Mouse (Mus musculus) embryonic facial prominence, embryonic 11.5 days (tissue): Measurements from ENCODE around the gene Mrpl2. TPM values are rescaled to one million over a fixed set of nuclear protein-coding genes. Genes with fewer than 3 reads are reported as not detected.

Experiments
- ATAC-seq: fragments of 200-750 bp; cut with Nextera tagmentation; replicated peaks from 2 replicates; pipeline ENCODE4 v1.8.0; 2017; ENCODE audit warnings: low read depth; ENCODE audit not compliant: insufficient number of reproducible peaks, low FRiP score, low TSS enrichment
- DNase-seq: peaks from one replicate; pipeline ENCODE4 v3.0.0-alpha.2; 2015; ENCODE audit warnings: low spot score
- H3K27ac ChIP-seq: fragments of 300-500 bp; sonication (generic); replicated peaks from 2 replicates; pipeline ENCODE4 v1.5.1; 2014; ENCODE audit warnings: mild to moderate bottlenecking, low read depth, low read length, control low read depth
- H3K27me3 ChIP-seq: fragments of 300-500 bp; sonication (generic); 2 replicates; pipeline ENCODE4 v1.6.1; 2014; ENCODE audit warnings: mild to moderate bottlenecking, low read length, moderate library complexity, mixed read lengths; ENCODE audit not compliant: control insufficient read depth, insufficient read depth
- H3K36me3 ChIP-seq: fragments of 300-500 bp; sonication (generic); replicated peaks from 2 replicates; pipeline ENCODE4 v1.6.1; 2014; ENCODE audit warnings: low read depth, mild to moderate bottlenecking, low read length, moderate library complexity, mixed read lengths; ENCODE audit not compliant: control insufficient read depth, insufficient read depth
- H3K4me1 ChIP-seq: fragments of 300-500 bp; sonication (generic); 2 replicates; pipeline ENCODE4 v1.6.1; 2014; ENCODE audit warnings: low read length, mixed read lengths; ENCODE audit not compliant: control insufficient read depth, insufficient read depth
- H3K4me2 ChIP-seq: fragments of 300-500 bp; sonication (generic); 2 replicates; pipeline ENCODE4 v1.6.1; 2014; ENCODE audit warnings: low read depth, mild to moderate bottlenecking, control low read depth, low read length, moderate library complexity
- H3K4me3 ChIP-seq: fragments of 300-500 bp; sonication (generic); 2 replicates; pipeline ENCODE4 v1.5.1; 2014; ENCODE audit warnings: low read depth, low read length, control low read depth
- H3K9ac ChIP-seq: fragments of 300-500 bp; sonication (generic); replicated peaks from 2 replicates; pipeline ENCODE4 v1.6.1; 2014; ENCODE audit warnings: mild to moderate bottlenecking, control low read depth, low read length
- H3K9me3 ChIP-seq: fragments of 300-500 bp; sonication (generic); replicated peaks from 2 replicates; pipeline ENCODE4 v1.6.1; 2016; ENCODE audit warnings: mild to moderate bottlenecking, low read length, inconsistent platforms, mixed read lengths; ENCODE audit not compliant: control insufficient read depth
- WGBS: fragments of 180-500 bp; shearing (Covaris S2); extraction: QIAGEN DNeasy Blood & Tissue Kit; methylation state at CpG from one replicate; pipeline ENCODE4 v1.1.7; 2014; 5-methylcytosine and 5-hydroxymethylcytosine counted together
- polyA plus RNA-seq: library from polyadenylated mRNA; unstranded; fragments of >200 nt; fragmentation: Nextera tagmentation; extraction: Ambion mirVana; gene quantifications from 2 replicates; pipeline ENCODE4 v1.2.1, GENCODE M21; 2014

Mrpl2 gene
- 114 and 117 TPM in 2 replicates for polyA plus RNA-seq

GRCm38 (mm10) chr17:46645561-46646321 lies at the start of gene Mrpl2, which contains the start of gene Klc4:
Gene Mrpl2, plus strand, starts transcription at chr17:46646229.
Gene Klc4, minus strand, starts transcription at chr17:46646022.
- H3K4me2 ChIP-seq = peak within 1 kb of the TSS; percentile 93

GRCm38 (mm10) chr17:46597956-46598355 lies 48.1 kb upstream of the Mrpl2 start:
- Histone ChIP-seq H3K4me1 (peaks cover 9% of the 10 kb centered on the region), H3K9me3 (no peaks in the 10 kb centered on the region), H3K27ac (no peak overlapping the region), H3K36me3 (no peaks in the 10 kb centered on the region), H3K4me3 (no peak overlapping the region), H3K4me2 (no peak overlapping the region), H3K27me3 (no peaks in the 10 kb centered on the region), H3K9ac (no peak overlapping the region)
- no peak for ATAC-seq
- DNase-seq = no peak
- 93% methylated on average over 11 of the region's 11 CpGs for WGBS

More at GRCm38 (mm10) chr17:46645561-46646321, at the start of gene Mrpl2, which contains the start of gene Klc4:
- H3K27me3 ChIP-seq = no peaks in the 10 kb centered on the region
- H3K9me3 ChIP-seq = no peaks in the 10 kb centered on the region
- ATAC-seq (peak; percentile 60), DNase-seq (peak; percentile 99)
- peak within 1 kb of the TSS; percentile 64 for H3K4me3 ChIP-seq
- H3K4me1 ChIP-seq = peaks cover 3% of the 10 kb centered on the region
- H3K9ac ChIP-seq = peak within 1 kb of the TSS; percentile 58
- H3K27ac ChIP-seq = no peak within 1 kb of the TSS; the same call in 1 of the 2 replicates
- under 1% methylated on average over 53 of the region's 53 CpGs for WGBS
- no peaks in the 10 kb centered on the region for H3K36me3 ChIP-seq

- H3K27ac ChIP-seq = no peak overlapping the region
- H3K4me2 ChIP-seq = no peak overlapping the region
- H3K4me3 ChIP-seq = no peak overlapping the region
- no peaks in the 10 kb centered on the region for H3K9me3 ChIP-seq
- no peak overlapping the region for H3K9ac ChIP-seq
- no peaks in the 10 kb centered on the region for H3K36me3 ChIP-seq
- DNase-seq (no peak), ATAC-seq (no peak)
- H3K27me3 ChIP-seq = no peaks in the 10 kb centered on the region
- 86% methylated on average over 4 of the region's 4 CpGs for WGBS
- peaks cover 9% of the 10 kb centered on the region for H3K4me1 ChIP-seq
Measured at GRCm38 (mm10) chr17:46598963-46599362, 47.1 kb upstream of the Mrpl2 start.

GRCm38 (mm10) chr17:46600569-46600968 lies 45.5 kb upstream of the Mrpl2 start:
- no peaks in the 10 kb centered on the region for H3K27me3 ChIP-seq
- no peaks in the 10 kb centered on the region for H3K4me1 ChIP-seq
- no peak overlapping the region for H3K27ac ChIP-seq
- H3K4me2 ChIP-seq = no peak overlapping the region
- ATAC-seq (no peak), DNase-seq (no peak)
- no peaks in the 10 kb centered on the region for H3K36me3 ChIP-seq
- H3K4me3 ChIP-seq = no peak overlapping the region
- H3K9ac ChIP-seq = no peak overlapping the region
- no peaks in the 10 kb centered on the region for H3K9me3 ChIP-seq
- 88% methylated on average over 2 of the region's 2 CpGs for WGBS

- H3K4me3 ChIP-seq = no peak overlapping the region
- DNase-seq (peak; percentile 47), ATAC-seq (no peak)
- H3K9ac ChIP-seq = no peak overlapping the region
- no peaks in the 10 kb centered on the region for H3K9me3 ChIP-seq
- no peaks in the 10 kb centered on the region; the same call in 1 of the 2 replicates for H3K4me1 ChIP-seq
- H3K4me2 ChIP-seq = no peak overlapping the region
- WGBS = 61% methylated on average over 9 of the region's 9 CpGs
- no peaks in the 10 kb centered on the region for H3K27me3 ChIP-seq
- H3K27ac ChIP-seq = no peak overlapping the region
- H3K36me3 ChIP-seq = no peaks in the 10 kb centered on the region
Measured at GRCm38 (mm10) chr17:46602212-46602611, 43.8 kb upstream of the Mrpl2 start.

GRCm38 (mm10) chr17:46603229-46603628 lies 42.8 kb upstream of the Mrpl2 start:
- Histone ChIP-seq H3K4me2 (no peak overlapping the region), H3K9ac (no peak overlapping the region), H3K27me3 (no peaks in the 10 kb centered on the region), H3K36me3 (no peaks in the 10 kb centered on the region), H3K4me1 (no peaks in the 10 kb centered on the region; the same call in 1 of the 2 replicates), H3K9me3 (no peaks in the 10 kb centered on the region), H3K27ac (no peak overlapping the region), H3K4me3 (no peak overlapping the region)
- DNase-seq (no peak), ATAC-seq (no peak)
- WGBS = 92% methylated on average over 4 of the region's 4 CpGs

- Histone ChIP-seq H3K4me1 (peaks cover 2% of the 10 kb centered on the region; the same call in 1 of the 2 replicates), H3K27me3 (no peaks in the 10 kb centered on the region), H3K9me3 (no peaks in the 10 kb centered on the region), H3K4me3 (no peak overlapping the region), H3K4me2 (no peak overlapping the region), H3K27ac (no peak overlapping the region), H3K36me3 (no peaks in the 10 kb centered on the region), H3K9ac (no peak overlapping the region)
- 73% methylated on average over 5 of the region's 5 CpGs for WGBS
- ATAC-seq (no peak), DNase-seq (no peak)
Measured at GRCm38 (mm10) chr17:46605126-46605525, 40.9 kb upstream of the Mrpl2 start.

- no peaks in the 10 kb centered on the region for H3K36me3 ChIP-seq
- no peak overlapping the region for H3K4me2 ChIP-seq
- no peaks in the 10 kb centered on the region for H3K27me3 ChIP-seq
- H3K4me1 ChIP-seq = peaks cover 2% of the 10 kb centered on the region; the same call in 1 of the 2 replicates
- H3K9me3 ChIP-seq = no peaks in the 10 kb centered on the region
- H3K9ac ChIP-seq = no peak overlapping the region
- H3K27ac ChIP-seq = no peak overlapping the region
- no peak overlapping the region for H3K4me3 ChIP-seq
- ATAC-seq (no peak), DNase-seq (no peak)
- 84% methylated on average over 12 of the region's 12 CpGs for WGBS
Measured at GRCm38 (mm10) chr17:46605987-46606386, 40.0 kb upstream of the Mrpl2 start.
